Mouse (Mus musculus) adrenal gland, postnatal 14 days (tissue): Measurements from ENCODE around the gene Tada3. TPM values are rescaled to one million over a fixed set of nuclear protein-coding genes. Genes with fewer than 3 reads are reported as not detected.
A peak's percentile ranks its signal among the peaks of the same experiment; 100 is the strongest.

Source experiments
- DNase-seq: peaks from one replicate; pipeline ENCODE4 v3.0.0; 2021; ENCODE audit warnings: mixed read lengths
- total RNA-seq: library from RNA; stranded (reverse); gene quantifications from 2 replicates; pipeline ENCODE4 v1.2.3, GENCODE M21; 2021

Tada3 gene
- total RNA-seq, 1 experiment from 2014 or later: 34.9 TPM

- no peak for DNase-seq
Observed at GRCm38 (mm10) chr6:113386025-113386424, 8.3 kb upstream of the Tada3 start.

- no peak for DNase-seq
Observed at GRCm38 (mm10) chr6:113385160-113385714, 7.6 kb upstream of the Tada3 start.

GRCm38 (mm10) chr6:113384351-113384927 lies 6.8 kb upstream of the Tada3 start:
- DNase-seq: no peak

GRCm38 (mm10) chr6:113380480-113380879 lies 2.8 kb upstream of the Tada3 start:
- DNase-seq: no peak

GRCm38 (mm10) chr6:113379246-113379645 lies 1.6 kb upstream of the Tada3 start:
- no peak for DNase-seq

GRCm38 (mm10) chr6:113377172-113377495 lies 549 bp downstream of the Tada3 start:
- DNase-seq: no peak

GRCm38 (mm10) chr6:113373491-113373890 lies 4.2 kb downstream of the Tada3 start:
- peak; percentile 58 for DNase-seq

GRCm38 (mm10) chr6:113370194-113370929 lies 7.3 kb downstream of the Tada3 start:
- DNase-seq: no peak

- DNase-seq: no peak
Observed at GRCm38 (mm10) chr6:113368577-113368976, 9.1 kb downstream of the Tada3 start.

- DNase-seq: no peak
Observed at GRCm38 (mm10) chr6:113368124-113368523, 9.6 kb downstream of the Tada3 start.

GRCm38 (mm10) chr6:113367574-113367973 lies 10.1 kb downstream of the Tada3 start:
- no peak for DNase-seq

GRCm38 (mm10) chr6:113366639-113367038 lies 11.0 kb downstream of the Tada3 start:
- DNase-seq: no peak

- DNase-seq: peak; percentile 68
Observed at GRCm38 (mm10) chr6:113364518-113365135, 13.1 kb downstream of the Tada3 start.

GRCm38 (mm10) chr6:113362241-113362640 lies 15.4 kb downstream of the Tada3 start:
- no peak for DNase-seq

GRCm38 (mm10) chr6:113361476-113361875 lies 16.2 kb downstream of the Tada3 start:
- DNase-seq: no peak

GRCm38 (mm10) chr6:113353696-113354095 lies 24.0 kb downstream of the Tada3 start:
- no peak for DNase-seq

GRCm38 (mm10) chr6:113352820-113353219 lies 24.9 kb downstream of the Tada3 start:
- DNase-seq: no peak

GRCm38 (mm10) chr6:113351653-113352052 lies 26.0 kb downstream of the Tada3 start:
- no peak for DNase-seq

- no peak for DNase-seq
Observed at GRCm38 (mm10) chr6:113351161-113351560, 26.5 kb downstream of the Tada3 start.

GRCm38 (mm10) chr6:113350538-113350937 lies 27.1 kb downstream of the Tada3 start:
- no peak for DNase-seq

- DNase-seq: no peak
Observed at GRCm38 (mm10) chr6:113346897-113347296, 30.8 kb downstream of the Tada3 start.

- peak; percentile 84 for DNase-seq
Observed at GRCm38 (mm10) chr6:113344321-113344720, 33.4 kb downstream of the Tada3 start.
